Mouse (Mus musculus) megakaryocyte progenitor cell, adult 5-6 weeks (primary cell): Measurements from ENCODE around the gene Lamc1. TPM values are rescaled to one million over a fixed set of nuclear protein-coding genes. Genes with fewer than 3 reads are reported as not detected.
"Not testable (repeated sequence)": the region's sequence is repeated elsewhere in the genome, so short reads cannot be mapped to it uniquely, and the experiment has no call there.

Experiments used
- ATAC-seq: replicated peaks from 2 replicates; pipeline ENCODE4 v1.8.0; 2016; ENCODE audit warnings: mild to moderate bottlenecking, moderate TSS enrichment, inconsistent platforms; ENCODE audit not compliant: poor library complexity
- total RNA-seq, 2 experiments: library from RNA; stranded (forward) in 1 of 2; stranded (reverse) in 1 of 2; fragments of 157-497, 149-512 nt in 1 of 2; fragments of 200-1000 nt in 1 of 2; gene quantifications; 2 replicates each; pipeline versions ENCODE4 v1.2.3 to v1.2.4; 2015 to 2017

The Lamc1 gene
- total RNA-seq, 2 experiments from 2014 or later: 2.2 to 4.4 TPM

DNA sequence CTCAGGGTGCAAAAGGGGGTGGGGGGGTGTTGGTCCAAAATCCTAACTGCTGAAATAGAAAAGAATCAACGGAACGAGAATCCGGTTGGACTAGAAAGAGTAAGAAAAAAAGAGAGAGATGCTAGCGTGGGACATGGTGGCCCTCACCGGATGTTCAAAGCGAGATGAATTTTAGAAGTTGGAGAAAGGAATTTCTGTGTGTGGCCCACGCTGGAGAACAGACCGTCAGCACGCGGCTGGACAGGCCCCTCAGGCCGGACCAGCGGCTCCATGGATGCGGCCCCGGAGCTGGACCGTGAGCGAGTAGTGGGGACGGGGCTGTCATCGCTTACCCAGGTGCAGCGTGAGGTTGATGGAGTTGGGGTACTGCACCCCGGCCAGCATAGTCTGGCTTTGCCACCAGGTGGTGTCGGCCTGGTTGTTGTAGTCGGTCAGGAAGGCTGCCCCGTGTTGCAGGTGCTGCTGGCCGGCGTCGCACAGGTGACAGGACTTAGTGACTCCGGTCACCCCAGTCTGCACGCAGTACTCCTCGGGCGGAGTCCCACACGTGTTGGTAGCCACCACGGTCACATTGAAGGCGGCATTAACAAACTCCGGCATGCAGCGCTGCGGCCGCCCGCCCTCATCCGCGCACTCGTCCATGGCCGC lies 666 bp downstream of the Lamc1 start:
- peak; percentile 61 for ATAC-seq

DNA sequence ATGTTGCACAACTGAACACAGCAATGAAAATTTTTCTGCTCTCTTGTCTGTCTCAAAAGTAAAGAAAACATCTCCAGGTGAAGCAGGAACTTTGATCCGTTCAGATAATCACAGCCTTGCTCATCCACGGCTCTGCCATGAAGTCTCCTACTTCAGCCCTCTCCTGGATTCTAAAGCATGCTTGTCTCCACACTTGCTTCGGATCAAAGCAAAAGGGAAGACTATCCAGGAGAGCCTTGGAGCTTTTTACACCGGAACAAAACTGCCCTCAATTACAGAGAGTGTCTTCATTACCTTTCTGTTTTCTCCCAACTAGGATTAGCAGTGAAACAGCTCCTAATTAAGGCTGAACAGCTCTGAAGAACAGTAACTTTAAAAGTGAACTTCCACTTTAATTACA lies 1.4 kb downstream of the Lamc1 start:
- ATAC-seq: no peak

DNA sequence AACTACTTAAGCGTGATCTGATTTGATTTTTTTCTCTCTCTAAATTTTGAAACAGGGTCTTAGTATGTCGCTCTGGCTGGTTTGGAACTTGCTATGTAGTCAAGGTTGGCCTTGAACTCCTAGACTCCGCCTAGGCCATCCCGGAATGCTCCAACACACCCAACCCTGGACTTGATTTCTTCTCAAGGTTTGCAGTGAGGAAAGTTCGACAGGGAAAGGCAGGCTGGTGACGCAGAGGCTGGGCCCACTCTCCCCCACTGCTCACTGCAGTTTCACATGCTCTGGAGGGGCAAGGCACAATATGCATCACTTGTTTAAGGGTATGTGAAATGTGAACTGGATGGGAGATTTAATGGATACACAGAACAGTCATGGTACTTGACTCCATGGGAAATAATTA lies 3.3 kb downstream of the Lamc1 start:
- no peak for ATAC-seq

GRCm38 (mm10) chr1:153327063-153327462 lies 5.5 kb downstream of the Lamc1 start:
- no peak for ATAC-seq

- no peak for ATAC-seq
Measured at GRCm38 (mm10) chr1:153326226-153326625, 6.4 kb downstream of the Lamc1 start.

- no peak for ATAC-seq
Measured at GRCm38 (mm10) chr1:153321404-153321803, 11.2 kb downstream of the Lamc1 start.

- no peak for ATAC-seq
Measured at GRCm38 (mm10) chr1:153320554-153321147, 11.9 kb downstream of the Lamc1 start.

DNA sequence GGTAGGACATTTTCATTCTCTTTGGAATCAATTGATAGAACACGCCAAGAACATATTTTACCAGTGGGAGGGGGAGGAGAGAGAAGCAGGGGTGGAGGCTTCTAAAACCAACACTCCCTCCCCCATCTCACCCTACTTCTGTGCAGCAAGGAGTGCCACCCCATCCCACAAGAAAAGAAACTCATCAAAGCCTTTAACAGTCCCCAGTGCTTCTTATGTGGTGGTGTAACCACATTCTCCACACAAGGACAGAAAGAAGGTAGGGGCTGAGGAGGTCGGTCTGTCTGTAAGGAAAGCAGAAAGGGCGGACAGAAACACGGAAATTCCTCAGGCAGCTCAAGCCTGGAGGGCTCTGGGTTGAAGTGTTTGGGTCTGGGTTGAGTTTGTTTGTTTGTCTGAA lies 12.5 kb downstream of the Lamc1 start:
- ATAC-seq: no peak

- ATAC-seq: no peak
Measured at GRCm38 (mm10) chr1:153318741-153319140, 13.8 kb downstream of the Lamc1 start.

DNA sequence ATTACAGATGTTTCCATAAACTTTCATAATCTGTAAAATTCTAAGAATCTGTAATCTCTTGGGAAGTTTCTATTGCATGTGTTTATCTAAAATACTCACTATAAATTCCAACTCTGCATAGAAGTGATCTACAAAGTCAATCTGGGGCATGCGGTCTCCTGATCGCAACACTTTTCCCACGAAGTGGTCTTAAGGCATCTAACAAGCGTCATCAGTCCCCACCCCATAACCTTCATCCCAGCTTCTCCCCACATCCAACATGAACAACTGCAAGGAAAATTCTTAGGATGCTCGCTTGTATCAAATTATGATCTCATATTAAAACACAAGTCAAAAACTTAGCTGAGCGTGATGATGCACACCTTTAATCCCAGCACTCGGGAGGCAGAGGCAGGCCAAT lies 14.3 kb downstream of the Lamc1 start:
- no peak for ATAC-seq

DNA sequence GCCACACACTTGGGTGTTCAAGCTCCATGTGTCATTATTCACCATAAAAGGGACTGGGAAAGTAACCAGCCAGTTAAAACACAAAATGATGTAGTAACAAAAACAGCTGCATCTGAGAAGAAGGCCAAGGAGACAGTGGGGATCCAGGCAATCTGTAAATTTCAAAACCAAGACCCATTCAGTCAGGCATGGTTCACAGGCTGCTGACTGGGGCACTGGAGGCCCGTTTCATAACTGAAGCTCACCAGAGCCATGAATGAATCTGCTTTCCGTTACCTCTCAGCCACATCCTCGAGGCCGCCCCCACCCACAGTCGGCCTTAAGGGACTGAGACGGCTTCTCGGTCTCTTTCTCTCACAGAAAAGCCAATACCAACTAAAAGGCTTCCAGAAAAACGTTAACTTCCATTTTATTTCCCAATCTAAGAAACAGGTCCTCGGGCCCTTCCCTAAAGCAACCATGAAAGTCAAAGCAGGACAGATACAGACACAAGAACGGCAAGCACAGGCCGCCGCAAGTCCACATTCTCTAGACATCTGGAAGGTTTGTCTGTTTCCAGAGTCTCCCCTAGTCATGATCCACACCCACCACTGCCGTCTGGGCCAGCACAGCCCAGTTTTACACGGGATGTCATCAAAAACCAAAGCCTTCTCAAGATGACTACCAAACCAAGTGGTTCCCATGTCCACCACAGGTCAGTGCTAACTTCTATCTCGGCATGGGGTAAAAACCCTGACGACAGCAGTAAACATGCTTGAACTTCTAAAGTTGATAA lies 14.9 kb downstream of the Lamc1 start:
- ATAC-seq: no peak

DNA sequence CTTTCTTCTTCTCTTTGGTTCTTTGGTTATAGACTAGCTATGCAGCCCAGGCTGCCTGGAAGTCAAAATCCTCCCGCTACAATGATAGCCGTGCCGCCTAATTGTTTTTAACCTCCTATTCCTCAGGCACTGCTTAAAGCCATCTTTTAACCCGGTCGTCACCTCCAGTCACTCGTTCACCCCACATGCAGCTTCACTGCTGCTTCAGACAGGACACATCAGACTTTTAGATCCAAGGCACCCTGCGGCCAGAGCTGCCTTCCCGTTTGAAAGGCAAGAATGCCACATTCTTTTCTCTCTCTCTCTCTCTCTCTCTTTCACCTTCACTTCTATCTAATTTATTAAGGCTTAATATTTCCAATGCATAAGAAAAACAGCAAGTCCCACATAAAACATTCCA lies 15.6 kb downstream of the Lamc1 start:
- ATAC-seq: no peak

- no peak for ATAC-seq
Measured at GRCm38 (mm10) chr1:153316286-153316685, 16.3 kb downstream of the Lamc1 start.

- ATAC-seq: 0 out of 2 replicates have a peak, but pooled peaks have one; percentile 17
Measured at GRCm38 (mm10) chr1:153315121-153315520, 17.5 kb downstream of the Lamc1 start.

DNA sequence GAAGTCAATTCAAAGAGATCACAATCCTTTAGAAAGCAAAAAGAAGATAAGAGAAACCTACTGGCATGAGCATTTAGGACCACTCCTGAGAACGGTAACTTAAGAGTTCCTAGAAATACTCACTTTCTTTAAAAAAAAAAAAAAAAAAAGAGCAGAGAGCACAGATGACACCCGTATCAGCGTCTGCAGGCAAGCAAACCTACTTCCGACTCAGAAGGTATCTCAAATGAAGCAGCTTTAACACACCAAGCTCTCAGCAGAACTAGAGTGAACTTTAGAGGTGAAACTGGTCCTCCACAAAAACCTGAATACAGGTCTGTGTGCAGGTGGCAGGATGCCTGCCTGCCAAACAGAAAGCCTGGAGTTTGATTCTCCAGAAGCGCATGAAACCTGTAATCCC lies 19.6 kb downstream of the Lamc1 start:
- ATAC-seq: no peak

DNA sequence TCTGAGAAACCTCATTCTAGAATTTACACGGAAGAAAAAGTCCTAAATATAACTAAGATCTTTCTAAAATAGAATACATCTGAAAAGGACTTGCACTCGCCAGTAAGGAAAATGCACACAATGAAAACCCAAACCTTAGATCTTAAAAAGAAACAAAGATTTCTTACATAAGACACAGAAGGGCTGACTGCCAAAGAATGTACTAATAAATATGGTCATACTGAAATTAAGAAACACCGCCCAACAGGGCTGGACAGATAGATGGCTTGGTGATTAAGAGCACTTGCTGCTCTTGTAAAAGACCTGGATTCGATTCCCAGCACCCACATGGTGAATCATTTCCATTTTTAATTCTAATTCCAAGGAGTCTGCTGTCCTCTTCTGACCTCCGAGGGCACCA lies 22.4 kb downstream of the Lamc1 start:
- ATAC-seq: no peak

GRCm38 (mm10) chr1:153309310-153309709 lies 23.3 kb downstream of the Lamc1 start:
- no peak for ATAC-seq

DNA sequence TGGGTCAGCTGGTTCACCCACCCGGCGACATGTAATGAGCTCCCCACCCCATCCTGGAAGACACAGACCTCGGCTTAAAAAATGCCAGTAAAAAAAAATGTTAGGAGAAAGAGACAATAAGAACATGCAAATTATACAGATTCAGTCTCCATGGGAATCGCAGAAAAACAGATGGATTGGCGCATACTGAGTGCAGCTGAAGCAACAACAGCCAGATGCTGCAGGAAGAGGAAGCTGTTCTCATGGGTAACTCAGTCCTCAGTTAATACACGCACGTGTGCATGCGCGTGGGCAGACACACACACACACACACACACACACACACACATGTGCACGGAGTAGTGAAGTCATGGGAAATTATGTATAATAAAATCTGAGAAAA lies 23.7 kb downstream of the Lamc1 start:
- ATAC-seq: peak; percentile 48; the same call in 1 of the 2 replicates

- no peak for ATAC-seq
Measured at GRCm38 (mm10) chr1:153308179-153308914, 24.2 kb downstream of the Lamc1 start.

GRCm38 (mm10) chr1:153307509-153308178 lies 24.9 kb downstream of the Lamc1 start:
- ATAC-seq: no peak

DNA sequence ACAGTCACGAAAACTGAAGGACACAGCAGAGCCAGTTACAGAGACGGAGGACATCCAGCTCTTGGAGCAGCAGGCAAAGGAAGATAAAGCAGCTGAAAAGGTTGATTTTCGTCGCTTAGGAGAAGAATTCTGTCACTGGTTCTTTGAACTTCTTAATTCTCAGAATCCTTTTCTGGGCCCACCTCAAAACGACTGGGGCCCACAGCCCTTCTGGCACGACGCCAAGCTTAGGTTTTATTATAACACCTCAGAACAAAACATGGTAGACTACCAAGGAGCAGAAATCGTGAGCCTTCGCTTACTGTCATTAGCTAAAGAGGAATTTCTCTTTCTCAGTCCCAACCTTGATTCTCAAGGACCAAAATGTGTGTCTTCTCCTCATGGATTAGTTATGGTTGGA lies 26.9 kb downstream of the Lamc1 start:
- ATAC-seq: not testable (repeated sequence)
